Mouse (Mus musculus) fat pad, adult 2 months (tissue): Measurements from ENCODE around the gene Isg20l2.

ENCODE experiments used
- DNase-seq: peaks from one replicate; pipeline ENCODE4 v3.0.0-alpha.2; 2011; ENCODE audit warnings: low read depth, low spot score; ENCODE audit errors: extremely low read depth

Isg20l2 gene

DNA sequence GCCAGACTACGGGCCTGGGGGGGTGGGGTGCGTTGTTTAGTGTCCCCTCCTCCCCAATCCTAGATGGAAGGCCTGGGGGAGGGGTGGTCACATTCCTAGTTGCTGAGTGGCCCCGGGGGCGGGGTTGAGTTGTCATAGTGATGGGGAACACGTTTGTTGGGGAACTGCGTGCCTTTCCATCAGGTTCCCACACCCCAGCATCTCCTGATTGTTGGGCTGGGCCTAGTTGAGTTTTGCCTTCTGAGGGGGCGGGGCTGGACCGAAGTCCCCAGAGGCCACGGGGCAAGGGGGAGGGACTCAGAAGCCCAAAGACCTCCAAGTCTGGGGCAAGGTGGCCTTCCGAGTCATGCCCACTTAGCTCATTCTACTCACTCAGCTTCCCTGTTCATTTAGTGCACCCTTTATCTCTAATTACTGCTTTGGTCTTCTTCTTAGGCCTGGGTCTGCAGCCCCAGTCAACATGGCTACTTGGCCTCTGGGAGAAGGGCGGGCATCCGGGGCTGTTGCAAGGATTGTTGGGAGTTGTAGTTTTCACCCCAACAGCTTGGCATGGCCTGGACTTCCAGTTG is 19.5 kb upstream of the Isg20l2 start:
- DNase-seq = no peak

DNA sequence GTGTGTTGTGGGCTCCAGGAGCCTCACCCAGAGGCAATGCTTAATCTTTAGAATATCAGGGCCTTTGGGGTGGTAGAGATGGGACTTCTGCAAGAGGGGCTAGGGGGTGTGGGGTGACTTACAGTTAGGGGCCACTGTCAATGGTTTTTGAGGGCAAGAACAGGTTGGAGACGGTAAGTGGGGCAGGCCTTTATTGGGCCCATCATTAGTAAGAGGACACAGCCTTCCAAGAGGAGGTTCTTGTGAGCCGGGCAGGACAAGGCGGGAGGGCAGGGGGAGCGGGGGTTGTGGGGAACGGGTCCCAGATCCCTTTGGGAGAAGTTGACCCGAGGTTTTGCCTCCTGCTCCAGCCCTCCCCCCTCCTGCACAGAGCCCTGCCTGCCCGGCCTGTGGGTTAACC is 16.6 kb upstream of the Isg20l2 start:
- DNase-seq = no peak

DNA sequence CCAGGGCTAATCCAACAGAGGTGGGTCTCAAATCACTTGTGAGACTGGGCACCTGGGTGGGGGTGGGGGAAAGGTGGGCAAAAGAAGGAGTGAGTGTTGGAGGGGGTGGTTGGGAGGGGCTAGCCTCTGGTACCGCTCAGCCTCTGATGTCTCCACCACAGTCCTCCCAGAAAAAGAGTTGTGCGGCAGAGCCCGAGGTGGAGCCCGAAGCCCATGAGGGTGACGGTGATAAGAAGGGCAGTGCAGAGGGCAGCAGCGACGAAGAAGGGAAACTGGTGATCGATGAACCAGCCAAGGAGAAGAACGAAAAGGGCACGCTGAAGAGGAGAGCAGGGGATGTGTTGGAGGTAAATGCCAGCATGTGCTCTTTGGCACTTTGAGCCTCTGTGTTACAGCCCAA is 16.2 kb upstream of the Isg20l2 start:
- no peak for DNase-seq

DNA sequence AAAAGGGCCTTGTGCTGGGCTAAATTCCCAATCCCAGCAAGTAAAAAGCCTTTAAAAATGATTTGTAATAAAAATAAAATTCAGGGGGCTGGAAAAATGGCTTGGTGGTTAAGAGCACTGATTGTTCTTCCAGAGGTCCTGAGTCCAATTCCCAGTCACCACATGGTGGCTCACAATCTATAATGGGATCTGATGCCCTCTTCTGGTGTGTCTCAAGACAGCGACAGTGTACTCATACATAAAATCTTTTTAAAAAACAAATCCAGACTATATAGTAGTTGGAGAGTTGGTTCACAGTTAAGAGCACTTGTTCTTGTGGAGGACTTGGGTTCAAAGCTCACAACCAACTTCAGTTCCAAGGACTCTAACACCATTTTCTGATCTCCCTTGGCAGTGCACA is 13.1 kb upstream of the Isg20l2 start:
- DNase-seq = no peak

DNA sequence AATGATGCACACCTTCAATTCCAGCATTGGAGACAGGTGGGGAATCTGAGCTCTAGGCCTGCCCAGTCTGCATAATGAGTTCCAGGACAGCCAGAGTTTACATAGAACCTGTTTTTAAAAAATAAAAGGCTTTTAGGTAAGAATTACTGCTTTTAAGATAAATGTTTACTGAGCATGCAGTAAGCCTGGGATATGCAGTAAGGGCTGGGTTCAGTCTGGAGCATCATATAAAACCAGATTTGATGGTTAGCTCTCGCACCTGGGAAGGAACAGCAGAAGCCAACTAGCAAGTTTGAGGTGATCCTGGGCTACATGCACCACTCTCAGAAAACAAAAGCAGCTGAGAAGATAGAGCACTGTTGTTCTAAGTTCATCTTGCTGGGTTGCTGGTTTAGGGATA is 11.6 kb upstream of the Isg20l2 start:
- DNase-seq = no peak

DNA sequence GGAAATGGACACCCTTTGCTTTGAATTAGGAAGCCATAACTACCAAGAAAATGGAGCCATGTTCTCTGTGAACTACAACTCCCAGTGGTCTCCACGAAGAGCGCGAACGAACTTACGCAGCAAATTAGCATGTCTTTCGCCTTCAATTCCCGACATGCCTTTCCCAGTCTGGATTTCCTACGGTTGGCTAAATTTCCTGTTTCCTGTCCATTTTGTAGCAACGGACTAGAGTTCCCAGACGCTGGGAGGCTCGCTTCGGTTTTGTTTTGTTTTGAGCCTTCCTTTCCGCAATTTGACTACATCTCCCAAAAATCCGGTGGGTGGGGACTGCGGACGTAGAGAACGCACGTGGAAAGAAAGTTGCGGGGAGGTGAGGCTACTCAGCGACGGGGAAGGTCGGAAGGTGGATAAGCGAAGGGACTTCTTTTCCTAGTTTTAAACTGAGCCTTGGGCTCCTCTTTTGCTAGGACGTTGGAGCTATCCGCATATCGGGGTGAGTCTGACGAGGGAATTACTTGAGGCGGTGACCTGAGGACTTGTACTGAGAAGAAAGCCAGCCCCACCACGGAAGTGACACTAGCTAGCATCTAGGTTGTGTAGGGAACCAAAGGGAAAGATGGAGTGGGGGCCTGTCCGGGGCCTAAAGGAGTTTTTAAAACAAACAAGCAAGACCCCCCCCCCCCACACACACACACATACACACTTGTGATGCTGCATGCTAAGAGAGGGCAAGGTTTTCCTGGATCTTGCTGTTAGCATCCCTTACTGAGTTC is 10.6 kb upstream of the Isg20l2 start, which contains the start of gene Mrpl24:
Mrpl24 (plus strand) TSS at position 171 of the 773 bp plus-strand sequence.
- DNase-seq = peak; percentile 78

DNA sequence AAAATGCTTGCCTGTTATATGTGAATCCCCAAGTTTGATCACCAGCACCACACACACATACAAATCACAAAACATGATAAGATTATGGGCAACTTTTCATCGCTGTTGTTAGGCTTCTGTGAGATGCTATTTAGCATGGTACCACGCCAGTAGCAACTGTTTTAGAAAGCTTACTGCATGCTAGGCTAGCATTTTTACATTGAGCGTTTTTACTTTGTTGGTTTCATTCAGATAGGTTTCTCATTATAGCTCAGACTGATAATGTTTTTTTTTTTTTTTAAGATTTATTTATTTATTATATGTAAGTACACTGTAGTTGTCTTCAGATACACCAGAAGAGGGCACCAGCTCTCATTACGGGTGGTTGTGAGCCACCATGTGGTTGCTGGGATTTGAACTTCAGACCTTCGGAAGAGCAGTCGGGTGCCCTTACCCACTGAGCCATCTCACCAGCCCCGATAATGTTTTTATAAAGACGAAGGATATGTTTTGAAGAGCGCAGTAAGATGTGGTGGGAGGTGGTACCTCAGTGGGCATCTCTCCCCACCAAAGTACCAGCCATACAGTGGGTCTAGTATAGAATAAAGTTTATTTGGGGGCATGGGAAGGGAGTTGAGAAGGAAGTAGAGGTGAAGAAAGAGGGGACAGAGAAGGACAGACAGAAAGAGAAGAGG is 9.7 kb upstream of the Isg20l2 start:
- DNase-seq = no peak

DNA sequence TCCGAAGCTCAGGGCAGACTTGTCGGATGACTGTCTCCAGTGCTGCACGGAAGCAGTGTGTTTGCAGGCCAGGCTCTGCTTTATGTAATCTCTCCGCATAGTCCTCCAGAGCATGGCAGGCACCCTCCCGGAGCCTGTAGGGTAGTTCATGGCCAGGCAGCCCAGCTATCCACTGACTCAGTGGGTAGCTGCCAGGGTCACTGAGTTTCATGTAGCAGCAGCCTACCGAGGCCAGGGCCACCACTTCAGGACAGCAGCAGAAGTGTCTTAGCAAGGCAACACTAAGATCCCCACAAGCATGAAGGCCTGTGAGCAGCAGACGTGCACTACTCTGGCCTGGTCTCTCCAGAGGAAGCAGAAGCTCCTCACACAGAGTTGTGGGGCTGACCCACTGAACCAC is 5.1 kb upstream of the Isg20l2 start:
- DNase-seq = no peak

DNA sequence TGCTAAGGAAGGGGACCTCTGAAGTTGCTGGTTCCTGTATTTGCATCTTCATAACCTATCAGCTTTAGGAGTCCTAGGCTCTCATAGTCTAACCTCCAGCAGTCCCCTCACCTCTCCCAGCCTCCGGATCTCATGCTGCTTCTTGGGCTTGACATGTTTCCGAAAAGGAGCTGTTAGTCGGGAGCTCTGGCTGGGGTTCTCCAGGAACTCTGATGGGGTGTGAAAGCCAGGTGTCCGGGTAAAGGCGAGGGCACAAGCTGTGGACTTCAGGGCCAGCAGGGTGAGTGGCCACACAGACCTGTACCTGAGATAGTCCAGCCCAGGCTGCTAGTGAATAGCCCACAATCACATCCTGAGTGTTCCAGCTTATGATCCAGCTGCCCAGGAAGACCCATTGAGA is 2.7 kb upstream of the Isg20l2 start:
- no peak for DNase-seq

DNA sequence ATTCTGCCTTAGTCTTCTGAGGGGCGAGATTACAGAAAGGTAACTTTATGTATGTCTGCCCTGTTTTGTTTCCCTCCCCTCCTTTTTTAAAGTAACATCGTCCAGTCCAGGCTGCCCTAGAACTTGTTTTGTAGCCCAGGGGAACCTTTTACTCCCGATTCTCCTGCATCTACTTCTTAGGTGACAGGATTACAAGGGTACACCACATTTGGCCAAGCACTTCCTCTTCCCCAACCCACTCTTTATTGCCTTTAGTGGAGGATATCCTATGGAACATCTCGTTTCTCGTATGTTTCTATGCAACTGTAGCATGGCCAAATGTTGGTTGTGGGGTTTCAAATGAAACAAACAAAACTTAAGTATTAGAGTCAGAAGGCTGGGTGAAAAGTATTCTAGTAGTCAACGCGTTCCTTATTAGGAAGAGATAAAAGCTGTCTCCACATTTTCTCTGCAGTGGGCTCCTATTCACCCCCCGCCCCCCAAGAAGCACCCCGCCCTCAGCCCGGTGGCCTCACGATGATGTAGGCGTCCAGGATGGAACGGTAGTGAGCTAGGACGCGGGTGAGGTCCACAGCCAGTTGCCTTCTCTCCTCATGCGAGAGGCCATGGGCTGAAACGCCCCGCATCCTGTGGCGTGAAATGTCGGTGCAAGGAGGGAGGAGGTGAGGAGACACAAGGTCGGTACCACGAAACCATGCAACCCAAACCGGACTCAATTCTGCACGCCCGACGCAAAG is 605 bp upstream of the Isg20l2 start:
- DNase-seq = no peak

DNA sequence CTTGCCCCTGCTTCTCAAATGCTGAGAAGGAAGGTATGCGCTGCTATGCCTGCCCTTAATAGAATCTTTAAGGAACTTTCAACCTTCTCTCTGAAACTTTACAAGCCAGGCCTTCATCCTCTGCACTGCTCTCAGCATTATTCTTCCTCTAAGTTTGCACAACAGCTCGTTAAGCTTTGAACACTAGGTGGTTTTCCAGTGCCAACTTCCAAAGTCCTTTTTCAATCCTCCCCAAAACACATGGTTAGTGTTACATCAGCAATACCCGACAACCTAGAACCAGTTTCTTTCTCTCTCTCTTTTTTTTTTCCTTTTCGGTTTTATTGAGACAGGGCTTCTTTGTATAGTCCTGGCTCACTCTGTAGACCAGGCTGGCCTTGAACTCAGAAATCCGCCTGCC is 3.9 kb downstream of the Isg20l2 start:
- no peak for DNase-seq

DNA sequence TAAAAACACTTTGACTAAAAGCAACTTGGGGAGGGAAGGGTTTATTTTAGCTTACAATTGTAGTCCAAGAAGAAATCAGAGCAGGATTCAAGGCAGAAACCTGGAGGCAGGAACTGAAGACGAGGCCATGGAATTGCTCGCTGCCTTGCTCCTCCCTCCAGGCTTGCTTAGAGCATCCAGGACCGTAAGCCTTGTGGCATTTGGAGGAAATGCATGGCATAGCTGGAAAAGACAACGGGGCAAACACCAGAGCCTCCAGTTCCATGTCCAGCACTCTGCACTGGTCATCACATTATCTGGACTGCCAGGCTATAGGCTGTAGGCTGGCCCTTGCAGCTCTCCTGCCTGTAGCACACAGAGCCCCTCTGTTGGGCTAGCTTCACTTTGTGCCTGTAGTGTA is 4.4 kb downstream of the Isg20l2 start:
- DNase-seq = no peak

DNA sequence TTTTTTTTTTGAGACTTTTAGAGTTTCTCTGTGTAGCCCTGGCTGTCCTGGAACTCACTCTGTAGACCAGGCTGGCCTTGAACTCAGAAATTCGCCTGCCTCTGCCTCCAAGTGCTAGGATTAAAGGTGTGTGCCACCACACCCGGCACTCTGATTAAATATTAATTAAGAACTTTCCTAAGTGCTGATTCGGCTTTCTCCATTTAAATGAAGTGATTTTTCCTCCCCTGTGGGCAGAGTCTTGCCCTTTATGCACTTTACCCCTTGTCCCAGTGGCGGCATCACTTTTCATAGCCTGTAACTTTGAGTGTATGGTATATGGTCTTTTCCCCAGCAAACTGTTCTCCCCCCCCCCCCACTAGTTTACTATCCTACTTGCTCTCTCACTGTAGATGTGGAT is 5.1 kb downstream of the Isg20l2 start:
- DNase-seq = no peak

DNA sequence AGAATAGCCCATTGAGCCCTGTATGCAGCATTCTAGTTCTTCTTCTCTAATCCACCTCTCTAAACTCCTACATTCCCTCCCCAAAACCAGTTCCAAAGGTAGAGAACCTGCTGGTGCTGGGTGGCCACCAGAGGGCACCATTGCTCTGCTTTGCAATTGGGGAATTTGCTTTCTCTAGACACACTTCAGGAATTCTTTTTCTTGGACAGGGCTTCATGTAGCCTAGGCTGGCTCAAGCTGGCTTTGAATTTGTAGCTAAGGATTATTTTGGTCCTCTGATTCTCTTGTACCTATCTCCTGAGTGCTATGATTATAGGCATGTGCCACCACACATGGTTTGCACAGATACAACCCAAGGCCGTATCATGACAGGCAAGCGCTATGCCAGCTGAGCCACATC is 5.7 kb downstream of the Isg20l2 start:
- DNase-seq = no peak

DNA sequence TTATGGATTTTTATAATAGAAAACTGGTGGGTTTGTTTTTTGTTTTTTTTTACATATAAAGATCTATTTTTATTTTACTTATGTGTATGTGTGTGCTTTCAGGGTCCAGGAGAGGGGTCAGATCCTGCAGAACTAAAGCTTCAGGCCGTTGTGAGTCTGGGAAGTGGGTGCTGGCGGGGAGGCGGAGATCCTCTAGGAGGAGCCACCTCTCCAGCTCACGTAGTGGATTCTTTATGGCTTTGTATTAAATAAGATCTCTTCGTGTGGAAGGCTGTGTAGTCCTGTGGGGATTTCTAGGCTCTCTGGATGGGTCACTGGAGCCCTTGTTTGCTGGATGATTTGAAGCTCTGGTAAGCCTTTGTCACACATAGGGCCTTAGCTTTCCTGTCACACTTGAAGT is 10.5 kb downstream of the Isg20l2 start:
- DNase-seq = no peak

DNA sequence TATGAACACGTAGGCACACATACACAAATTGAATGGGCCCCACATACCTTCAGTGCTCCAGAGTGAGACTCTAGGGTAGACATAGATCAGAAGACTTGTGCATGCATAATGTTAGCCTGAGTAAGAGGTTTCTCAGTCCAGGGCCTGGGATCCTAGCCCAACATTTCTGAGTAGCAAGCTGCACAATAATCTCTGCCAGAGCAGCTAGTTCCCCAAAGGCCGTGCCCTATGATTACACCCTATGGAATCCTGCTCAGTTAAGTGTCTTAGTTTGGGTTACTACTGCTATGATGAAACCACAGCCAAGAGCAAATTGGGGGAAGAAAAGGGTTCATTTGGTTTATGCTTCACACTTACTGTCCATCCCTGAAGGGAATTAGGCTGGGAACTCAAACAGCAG is 12.4 kb downstream of the Isg20l2 start:
- no peak for DNase-seq

DNA sequence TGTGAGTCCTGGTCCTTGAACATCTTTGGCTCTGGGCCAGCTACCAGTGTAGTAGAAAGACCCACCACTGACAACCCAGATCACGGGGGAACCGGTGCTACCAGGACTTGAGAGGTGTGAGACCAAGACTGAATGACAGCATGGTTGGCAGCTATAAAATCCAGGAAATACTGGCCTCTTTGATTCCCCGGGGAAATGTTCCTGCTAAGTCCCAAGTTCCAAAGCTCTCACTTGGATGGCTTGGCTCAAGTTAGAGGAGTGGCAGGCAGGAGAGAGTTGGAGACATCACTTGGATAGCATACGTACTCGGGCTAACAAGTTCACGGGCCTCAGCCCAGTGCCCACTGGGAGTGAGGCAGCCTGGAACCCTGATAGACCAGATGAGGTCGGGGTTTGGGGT is 13.5 kb downstream of the Isg20l2 start:
- no peak for DNase-seq

DNA sequence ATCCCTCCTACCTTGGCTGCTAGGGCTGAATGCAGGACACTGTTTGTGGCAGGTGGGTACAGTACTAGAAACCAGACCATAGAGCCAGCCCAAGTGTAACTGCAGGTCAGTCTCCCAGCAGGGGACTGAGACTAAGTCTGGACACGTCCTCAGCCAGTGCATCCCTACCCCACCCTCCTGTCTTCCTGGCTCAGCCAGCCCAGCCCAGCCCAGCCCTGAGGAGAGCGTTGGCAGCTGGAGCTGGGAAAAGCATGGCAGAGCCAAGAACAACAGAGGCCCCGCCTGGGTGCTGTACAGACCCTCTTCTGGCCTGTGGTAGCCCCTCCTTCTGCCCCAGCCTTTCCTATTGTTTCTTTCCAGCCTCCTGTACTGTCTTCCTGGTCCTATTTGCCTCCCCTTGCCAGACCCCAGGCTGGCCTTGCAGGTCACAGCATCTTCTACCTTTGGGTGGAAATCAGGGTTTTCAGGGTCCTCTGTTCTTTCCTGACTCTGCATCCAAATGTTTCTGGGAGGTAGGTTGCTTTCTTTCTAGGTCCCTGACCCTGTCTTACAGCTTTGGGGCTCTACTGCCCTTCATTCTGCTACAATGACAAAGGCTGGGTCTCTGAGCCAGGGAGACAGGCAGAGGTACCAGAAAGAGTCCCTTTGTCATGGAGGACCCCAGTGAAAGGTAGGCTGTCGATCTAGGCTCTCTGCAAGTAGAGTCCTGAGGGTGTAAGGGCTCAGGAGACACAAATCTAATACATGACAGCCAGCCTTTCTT is 14.9 kb downstream of the Isg20l2 start:
- DNase-seq = no peak

DNA sequence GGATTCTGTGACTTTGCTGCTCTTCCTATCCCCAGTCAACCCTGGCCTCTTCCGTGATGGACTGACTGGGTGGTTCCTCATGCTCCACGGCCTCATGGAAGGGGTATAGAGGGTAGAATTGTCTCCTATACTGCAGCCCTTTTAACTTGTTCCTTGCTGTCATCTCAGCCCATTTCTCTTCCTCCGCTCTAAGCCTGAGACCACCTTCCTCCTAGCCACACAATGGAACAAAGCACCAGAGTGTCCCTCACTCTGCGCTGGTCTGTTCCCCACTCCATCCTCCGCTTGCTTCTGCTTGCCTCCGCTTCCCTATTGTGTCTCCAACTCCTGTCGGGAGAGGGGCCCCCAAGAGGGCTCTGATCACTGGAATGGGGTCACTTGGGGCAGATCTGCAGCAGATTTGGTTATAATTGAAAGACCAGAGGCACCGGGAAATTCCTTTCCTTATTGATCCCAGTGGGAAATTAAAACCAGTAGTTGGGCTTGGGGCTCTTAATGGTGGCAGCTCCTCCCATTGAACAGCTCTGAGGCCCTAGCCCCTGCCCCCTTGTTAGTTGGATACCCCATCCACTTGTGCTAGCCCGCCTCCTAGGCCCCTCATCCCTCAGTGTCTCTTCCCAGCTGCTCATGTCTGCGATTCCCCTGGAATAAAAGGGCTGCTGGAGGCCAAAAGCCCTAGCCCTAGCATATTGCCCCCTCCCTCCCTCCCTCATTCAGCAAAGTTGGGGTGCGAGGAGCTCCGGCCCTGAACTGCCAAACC is 15.8 kb downstream of the Isg20l2 start:
- no peak for DNase-seq

DNA sequence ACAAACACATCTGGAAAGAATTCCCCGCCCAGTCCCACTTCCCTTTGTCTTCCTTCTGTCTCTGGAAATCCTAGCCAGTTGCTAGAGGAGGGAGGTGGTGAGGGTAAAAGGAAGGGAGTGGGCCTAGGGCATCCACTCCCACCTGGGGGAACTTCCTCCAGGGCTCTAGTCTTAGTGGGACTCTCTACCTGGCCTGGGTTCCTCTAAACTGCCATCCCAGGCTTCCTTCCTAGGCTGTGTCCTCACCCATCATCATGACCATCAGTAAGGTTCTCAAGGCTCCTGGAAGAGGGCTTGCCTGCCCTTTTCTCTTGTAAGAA is 16.4 kb downstream of the Isg20l2 start:
- no peak for DNase-seq
